ENCODE assay signal across 7 mouse cellular contexts in the genomic region with DNA sequence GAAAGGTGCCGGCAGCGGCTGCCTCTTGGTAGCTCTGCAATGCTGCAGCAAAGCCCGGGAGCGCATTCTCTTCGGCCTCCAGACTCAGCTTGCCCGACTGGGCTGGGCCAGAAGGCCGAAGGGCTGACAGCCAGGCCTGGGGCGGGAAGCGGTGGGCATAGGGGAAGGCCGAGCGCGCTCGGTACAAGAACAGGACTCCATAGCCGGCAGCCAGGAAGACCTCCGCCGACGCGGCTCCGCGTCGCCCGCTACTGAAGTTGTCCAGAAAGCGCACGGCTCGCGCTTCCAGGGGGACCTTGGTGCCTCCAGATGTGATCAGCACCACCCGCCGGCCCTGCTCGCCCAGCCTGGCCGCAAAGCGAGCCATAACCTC. TPM values are rescaled to one million over a fixed set of nuclear protein-coding genes. Genes with fewer than 3 reads are reported as not detected.
DNase-seq lines count a peak whose midpoint lies in the region; ATAC-seq and TF ChIP-seq lines count a peak whose summit lies in the region.

No protein-coding gene starts in this region.

- peak overlapping the region; percentile 77 for H3K4me2 ChIP-seq in forebrain, embryonic 14.5 days (ENCODE audit: low read length)
- H3K4me2 ChIP-seq in limb, embryonic 12.5 days = peak overlapping the region; percentile 82
- H3K4me2 ChIP-seq in myocyte (ENCODE audit: low read depth) = peak overlapping the region; percentile 97

- H3K9me3 ChIP-seq in forebrain, embryonic 14.5 days (replicated peaks; ENCODE audit: control insufficient read depth, low read length) = no peaks in the 10 kb centered on the region
- no peaks in the 10 kb centered on the region for H3K9me3 ChIP-seq in limb, embryonic 12.5 days

- under 1% methylated on average over 31 of the region's 31 CpGs for WGBS in bone marrow, adult 2 months
- under 1% methylated on average over 31 of the region's 31 CpGs for WGBS in forebrain, embryonic 14.5 days
- WGBS in limb, embryonic 12.5 days = under 1% methylated on average over 31 of the region's 31 CpGs

- intact Hi-C loops in left cerebral cortex, adult 2 months (cut with DNase I) = loop anchor here (2.0 to 5.0 kb wide), 2 partner anchors 40 to 117 kb away; partner anchors contain the start of gene Frg2f1
- intact Hi-C loops in left cerebral cortex, postnatal 25 days (cut with DNase I) = loop anchor here (5.0 kb wide), 2 partner anchors 40 to 115 kb away; partner anchors contain the start of genes Foxj3 and Frg2f1

- peak; percentile 61 for ATAC-seq in forebrain, embryonic 14.5 days
- ATAC-seq in limb, embryonic 12.5 days (ENCODE audit: insufficient number of reproducible peaks, insufficient read depth, low FRiP score, low TSS enrichment, low read depth) = peak; percentile 71

- no peaks in the 10 kb centered on the region for H3K79me2 ChIP-seq in myocyte (ENCODE audit: control insufficient read depth, insufficient read depth)

- DNase-seq in left cerebral cortex, adult 2 months (ENCODE audit: extremely low spot score in 1 of 2, low spot score in 2 of 2) = no peak
- DNase-seq in left cerebral cortex, postnatal 25 days (ENCODE audit: low spot score in 2 of 2) = no peak
- DNase-seq in forebrain, embryonic 14.5 days (ENCODE audit: low spot score) = no peak
- DNase-seq in frontal cortex, postnatal 14 days (ENCODE audit: low spot score in 2 of 2) = no peak

- H3K27me3 ChIP-seq in forebrain, embryonic 14.5 days (replicated peaks; ENCODE audit: control insufficient read depth, insufficient read depth, low read length) = no peaks in the 10 kb centered on the region
- no peaks in the 10 kb centered on the region for H3K27me3 ChIP-seq in limb, embryonic 12.5 days
- no peaks in the 10 kb centered on the region for H3K27me3 ChIP-seq in myocyte (ENCODE audit: control insufficient read depth, insufficient read depth, insufficient read length)

- H3ac ChIP-seq in myocyte (ENCODE audit: control insufficient read depth, insufficient read length) = peak overlapping the region; percentile 31

- peaks cover 3% of the 10 kb centered on the region; the same call in 1 of the 2 replicates for H3K4me1 ChIP-seq in bone marrow, adult 2 months (ENCODE audit: control insufficient read depth, insufficient read depth, low read length)
- H3K4me1 ChIP-seq in forebrain, embryonic 14.5 days (ENCODE audit: control insufficient read depth, insufficient read depth, low read length) = peaks cover 11% of the 10 kb centered on the region; the same call in 1 of the 2 replicates
- H3K4me1 ChIP-seq in limb, embryonic 12.5 days (replicated peaks) = peaks cover 20% of the 10 kb centered on the region

- H3K4me3 ChIP-seq in left cerebral cortex, adult 2 months = peak overlapping the region; percentile 86
- peak overlapping the region; percentile 87 for H3K4me3 ChIP-seq in bone marrow, adult 2 months (replicated peaks; ENCODE audit: control insufficient read depth, low read depth, low read length)
- peak overlapping the region; percentile 59 for H3K4me3 ChIP-seq in forebrain, embryonic 14.5 days (ENCODE audit: low read depth, low read length)
- peak overlapping the region; percentile 72 for H3K4me3 ChIP-seq in limb, embryonic 12.5 days (replicated peaks)
- H3K4me3 ChIP-seq in myocyte = peak overlapping the region; percentile 65

- no peak for TF ChIP-seq CTCF in left cerebral cortex, adult 2 months (IDR thresholded peaks at IDR 0.05)
- no peak for TF ChIP-seq CTCF in bone marrow, adult 2 months (IDR thresholded peaks at IDR 0.05; ENCODE audit: control insufficient read depth, insufficient read depth, low read length)

- no peak for TF ChIP-seq POLR2A in bone marrow, adult 2 months (IDR thresholded peaks at IDR 0.05; ENCODE audit: borderline replicate concordance, control insufficient read depth, low read depth, low read length)
- no peak for TF ChIP-seq POLR2A in myocyte (IDR thresholded peaks at IDR 0.05; ENCODE audit: insufficient read length, low read depth)

- peak overlapping the region; percentile 94 for H3K27ac ChIP-seq in left cerebral cortex, adult 2 months
- peak overlapping the region; percentile 82 for H3K27ac ChIP-seq in bone marrow, adult 2 months (ENCODE audit: control insufficient read depth, insufficient read depth, low read depth, low read length, poor library complexity)
- H3K27ac ChIP-seq in forebrain, embryonic 14.5 days (ENCODE audit: low read depth, low read length) = peak overlapping the region; percentile 65
- peak overlapping the region; percentile 89 for H3K27ac ChIP-seq in limb, embryonic 12.5 days

- no peaks in the 10 kb centered on the region for H3K36me3 ChIP-seq in forebrain, embryonic 14.5 days (ENCODE audit: control insufficient read depth, insufficient read depth, low read length)
- H3K36me3 ChIP-seq in limb, embryonic 12.5 days = peaks cover 14% of the 10 kb centered on the region
- H3K36me3 ChIP-seq in myocyte (ENCODE audit: control insufficient read depth, insufficient read depth) = no peaks in the 10 kb centered on the region

- H3K9ac ChIP-seq in forebrain, embryonic 14.5 days (ENCODE audit: low read length) = peak overlapping the region; percentile 77
- H3K9ac ChIP-seq in limb, embryonic 12.5 days (replicated peaks) = peak overlapping the region; percentile 83

TF ChIP-seq in myocyte, 11 proteins besides CTCF, POLR2A, EP300 and RAD21:
- TF ChIP-seq POLR2AphosphoS2 (IDR thresholded peaks at IDR 0.05; ENCODE audit: insufficient read length, low read depth) (no peak), E2F4 (IDR thresholded peaks at IDR 0.05; ENCODE audit: insufficient read depth) (no peak), REST (IDR thresholded peaks at IDR 0.05; ENCODE audit: insufficient read depth, insufficient read length) (no peak), MYOG (IDR thresholded peaks at IDR 0.05; ENCODE audit: control insufficient read depth in 1 of 3, insufficient read depth in 1 of 3, insufficient read length in 2 of 3, low read depth in 2 of 3) (no peak), MYOD1 (IDR thresholded peaks at IDR 0.05; ENCODE audit: control insufficient read depth in 1 of 3, insufficient read length in 2 of 3, low read depth in 2 of 3) (peak in 1 of 3 experiments; percentile 10)

RNA-seq across cellular contexts. Expression of gene Ppcs, which starts 0.3 kb away (rescaled TPM):
- total RNA-seq in left cerebral cortex, adult 2 months (2021) = 1 to 10 TPM; 5.7 to 7.0 TPM
- total RNA-seq in left cerebral cortex, postnatal 25 days (2021) = 1 to 10 TPM; 4.7 to 5.2 TPM
- 5.5 and 9.8 TPM in 2 replicates for polyA plus RNA-seq in bone marrow, adult 2 months (2011; ENCODE audit: insufficient read depth, insufficient read length, low replicate concordance, missing spikeins)
- 17.1 and 23.0 TPM in 2 replicates for polyA plus RNA-seq in forebrain, embryonic 14.5 days (2014; fragmentation: Nextera tagmentation; extraction: Ambion mirVana)
- 34.2 and 36.3 TPM in 2 replicates for polyA plus RNA-seq in limb, embryonic 12.5 days (2016; fragmentation: Nextera tagmentation; extraction: Ambion mirVana)
- polyA plus RNA-seq in myocyte (2012; fragmentation: generic; extraction: Trizol) = 9.1 TPM

RNA-seq across cellular contexts. Expression of gene Zmynd12, which starts 0.7 kb away (rescaled TPM):
- under 1 TPM; 0.30 to 0.36 TPM for total RNA-seq in left cerebral cortex, adult 2 months (2021)
- total RNA-seq in left cerebral cortex, postnatal 25 days (2021) = under 1 TPM in 1 of 2 experiments, not detected in 1; 0.25 TPM
- polyA plus RNA-seq in bone marrow, adult 2 months (2011; ENCODE audit: insufficient read depth, insufficient read length, low replicate concordance, missing spikeins) = 3.3 TPM in 1 of 2 replicates, not detected in the other
- polyA plus RNA-seq in forebrain, embryonic 14.5 days (2014; fragmentation: Nextera tagmentation; extraction: Ambion mirVana) = 0.30 and 0.38 TPM in 2 replicates
- 0.33 and 0.45 TPM in 2 replicates for polyA plus RNA-seq in limb, embryonic 12.5 days (2016; fragmentation: Nextera tagmentation; extraction: Ambion mirVana)
- polyA plus RNA-seq in myocyte (2012; fragmentation: generic; extraction: Trizol) = 0.05 TPM

RNA-seq across cellular contexts. Expression of gene Ccdc30, which starts 6.6 kb away (rescaled TPM):
- total RNA-seq in left cerebral cortex, adult 2 months (2021) = 10 to 100 TPM; 19.6 to 20.8 TPM
- 10 to 100 TPM; 16.3 to 16.9 TPM for total RNA-seq in left cerebral cortex, postnatal 25 days (2021)
- 2.3 and 3.7 TPM in 2 replicates for polyA plus RNA-seq in bone marrow, adult 2 months (2011; ENCODE audit: insufficient read depth, insufficient read length, low replicate concordance, missing spikeins)
- 14.0 and 14.4 TPM in 2 replicates for polyA plus RNA-seq in forebrain, embryonic 14.5 days (2014; fragmentation: Nextera tagmentation; extraction: Ambion mirVana)
- 7.4 and 8.0 TPM in 2 replicates for polyA plus RNA-seq in limb, embryonic 12.5 days (2016; fragmentation: Nextera tagmentation; extraction: Ambion mirVana)
- polyA plus RNA-seq in myocyte (2012; fragmentation: generic; extraction: Trizol) = 0.17 TPM
